8 mouse cellular contexts compared by ENCODE assay signal in genomic region chr1:92902786-92903185, GRCm38 (mm10). TPM values are rescaled to one million over a fixed set of nuclear protein-coding genes. Genes with fewer than 3 reads are reported as not detected.
DNase-seq lines count a peak whose midpoint lies in the region; ATAC-seq and TF ChIP-seq lines count a peak whose summit lies in the region.

Gene Ankmy1 (minus strand): TSS chr1:92902906.

- DNase-seq in MEL (ENCODE audit: low read depth, low spot score) = peak; percentile 39
- DNase-seq in adrenal gland, postnatal 10 days = peak; percentile 80
- DNase-seq in liver, embryonic 11.5 days (ENCODE audit: low spot score) = peak; percentile 55
- peak; percentile 80 for DNase-seq in midbrain, postnatal 0 days (ENCODE audit: low spot score)
- peak; percentile 71 for DNase-seq in testis, postnatal 10 days (ENCODE audit: low spot score)
- no peak for DNase-seq in cerebellum, adult 18-20 months

- no peak for TF ChIP-seq POLR2A in MEL (IDR thresholded peaks at IDR 0.05; ENCODE audit: control insufficient read depth in 1 of 2, insufficient read depth in 1 of 2, low read depth in 1 of 2, low read length in 2 of 2, poor library complexity in 1 of 2)

- TF ChIP-seq RAD21 in MEL (IDR thresholded peaks at IDR 0.05; ENCODE audit: low read depth, low read length) = no peak

- no peak within 1 kb of the TSS for H3K9ac ChIP-seq in MEL (ENCODE audit: control insufficient read depth, low read depth, low read length, poor library complexity, severe bottlenecking)
- peak within 1 kb of the TSS; percentile 23; the same call in 1 of the 2 replicates for H3K9ac ChIP-seq in kidney, embryonic 14.5 days (ENCODE audit: low read depth, low read length)
- H3K9ac ChIP-seq in liver, embryonic 11.5 days (ENCODE audit: low read depth, low read length) = no peak within 1 kb of the TSS
- H3K9ac ChIP-seq in midbrain, postnatal 0 days (replicated peaks; ENCODE audit: low read length, poor library complexity, severe bottlenecking) = no peak within 1 kb of the TSS

- peak; percentile 5; the same call in 1 of the 2 replicates for ATAC-seq in frontal cortex, adult (ENCODE audit: low TSS enrichment)
- ATAC-seq in kidney, embryonic 14.5 days (ENCODE audit: low FRiP score, low TSS enrichment) = peak; percentile 72
- no peak for ATAC-seq in liver, embryonic 11.5 days (replicated peaks; ENCODE audit: low FRiP score)
- peak; percentile 25; the same call in 1 of the 2 replicates for ATAC-seq in midbrain, postnatal 0 days (ENCODE audit: low FRiP score)

- H3K4me2 ChIP-seq in kidney, embryonic 14.5 days (replicated peaks; ENCODE audit: low read depth, low read length) = peak within 1 kb of the TSS; percentile 35
- peak within 1 kb of the TSS; percentile 51 for H3K4me2 ChIP-seq in liver, embryonic 11.5 days
- H3K4me2 ChIP-seq in midbrain, postnatal 0 days (ENCODE audit: low read depth, low read length, poor library complexity, severe bottlenecking) = peak within 1 kb of the TSS; percentile 43

- TF ChIP-seq EP300 in MEL (IDR thresholded peaks at IDR 0.05; ENCODE audit: low read depth in 1 of 2, low read length in 2 of 2) = no peak

- H3K36me3 ChIP-seq in MEL (ENCODE audit: control insufficient read depth in 1 of 2, insufficient read depth in 2 of 2, low read length in 2 of 2) = peaks cover 0 to 5% of the 10 kb centered on the region in 2 experiments; a peak in 2 of 4 replicates
- H3K36me3 ChIP-seq in kidney, embryonic 14.5 days (ENCODE audit: control insufficient read depth, insufficient read depth, low read length) = no peaks in the 10 kb centered on the region
- no peaks in the 10 kb centered on the region for H3K36me3 ChIP-seq in liver, embryonic 11.5 days (ENCODE audit: control insufficient read depth, insufficient read depth, low read length)
- no peaks in the 10 kb centered on the region for H3K36me3 ChIP-seq in midbrain, postnatal 0 days (ENCODE audit: insufficient read depth, low read length)

- H3K9me3 ChIP-seq in MEL (replicated peaks; ENCODE audit: insufficient read depth, low read length) = no peaks in the 10 kb centered on the region
- H3K9me3 ChIP-seq in kidney, embryonic 14.5 days (ENCODE audit: control insufficient read depth, low read length) = no peaks in the 10 kb centered on the region
- no peaks in the 10 kb centered on the region for H3K9me3 ChIP-seq in liver, embryonic 11.5 days (ENCODE audit: control insufficient read depth, low read length)
- H3K9me3 ChIP-seq in midbrain, postnatal 0 days (ENCODE audit: low read length) = no peaks in the 10 kb centered on the region

- H3K79me2 ChIP-seq in MEL (ENCODE audit: control insufficient read depth, insufficient read depth, low read length, poor library complexity) = peaks cover 5% of the 10 kb centered on the region; the same call in 1 of the 2 replicates

- no peak within 1 kb of the TSS for H3K4me3 ChIP-seq in MEL (ENCODE audit: control insufficient read depth in 1 of 2, insufficient read depth in 1 of 2, low read depth in 2 of 2, low read length in 2 of 2)
- peak within 1 kb of the TSS; percentile 24 for H3K4me3 ChIP-seq in kidney, embryonic 14.5 days (ENCODE audit: low read length)
- peak within 1 kb of the TSS; percentile 23; the same call in 1 of the 2 replicates for H3K4me3 ChIP-seq in liver, embryonic 11.5 days (ENCODE audit: low read depth, low read length)
- peak within 1 kb of the TSS; percentile 12; the same call in 1 of the 2 replicates for H3K4me3 ChIP-seq in midbrain, postnatal 0 days (ENCODE audit: low read depth, low read length)

- WGBS in kidney, embryonic 14.5 days = 2% methylated on average over 15 of the region's 15 CpGs
- 3% methylated on average over 15 of the region's 15 CpGs for WGBS in liver, embryonic 11.5 days
- WGBS in midbrain, postnatal 0 days = 1% methylated on average over 15 of the region's 15 CpGs

- TF ChIP-seq CTCF in MEL (IDR thresholded peaks at IDR 0.05 in 2 of 3, conservative IDR thresholded peaks at IDR 0.05 in 1 of 3; ENCODE audit: control insufficient read depth in 1 of 3, insufficient read depth in 1 of 3, low read depth in 2 of 3, low read length in 3 of 3, poor library complexity in 1 of 3, severe bottlenecking in 1 of 3) = no peak
- no peak for TF ChIP-seq CTCF in midbrain, postnatal 0 days (IDR thresholded peaks at IDR 0.05)

- H3K27me3 ChIP-seq in MEL (ENCODE audit: control insufficient read depth in 1 of 2, insufficient read depth in 2 of 2, low read length in 2 of 2) = peaks cover 14 to 16% of the 10 kb centered on the region in 2 experiments
- H3K27me3 ChIP-seq in kidney, embryonic 14.5 days (ENCODE audit: control insufficient read depth, insufficient read depth, low read length) = no peaks in the 10 kb centered on the region
- peaks cover 18% of the 10 kb centered on the region for H3K27me3 ChIP-seq in liver, embryonic 11.5 days (replicated peaks; ENCODE audit: control insufficient read depth, insufficient read depth, low read length)
- no peaks in the 10 kb centered on the region for H3K27me3 ChIP-seq in midbrain, postnatal 0 days (ENCODE audit: insufficient read depth, low read length)

- no peak within 1 kb of the TSS for H3K27ac ChIP-seq in MEL (ENCODE audit: control insufficient read depth, low read depth, low read length)
- no peak within 1 kb of the TSS for H3K27ac ChIP-seq in kidney, embryonic 14.5 days (ENCODE audit: low read depth, low read length)
- H3K27ac ChIP-seq in liver, embryonic 11.5 days (ENCODE audit: low read depth, low read length) = no peak within 1 kb of the TSS
- H3K27ac ChIP-seq in midbrain, postnatal 0 days (ENCODE audit: low read depth, low read length) = no peak within 1 kb of the TSS

- H3K4me1 ChIP-seq in MEL (ENCODE audit: control insufficient read depth in 1 of 2, insufficient read depth in 2 of 2, low read length in 2 of 2) = peaks cover 0 to 4% of the 10 kb centered on the region in 2 experiments; a peak in 2 of 4 replicates
- peaks cover 12% of the 10 kb centered on the region; the same call in 1 of the 2 replicates for H3K4me1 ChIP-seq in kidney, embryonic 14.5 days (ENCODE audit: control insufficient read depth, insufficient read depth, low read length)
- H3K4me1 ChIP-seq in liver, embryonic 11.5 days (replicated peaks; ENCODE audit: control insufficient read depth, insufficient read depth, low read length) = peaks cover 10% of the 10 kb centered on the region
- H3K4me1 ChIP-seq in midbrain, postnatal 0 days (ENCODE audit: insufficient read depth, low read length) = peaks cover 4% of the 10 kb centered on the region; the same call in 1 of the 2 replicates

TF ChIP-seq in MEL, 35 proteins besides CTCF, POLR2A, EP300 and RAD21:
- no peak for TF ChIP-seq ZC3H11A (IDR thresholded peaks at IDR 0.05; ENCODE audit: low read depth, low read length)
- no peak for TF ChIP-seq ZKSCAN1 (IDR thresholded peaks at IDR 0.05; ENCODE audit: low read depth, low read length)
- TF ChIP-seq GATA1 (IDR thresholded peaks at IDR 0.05; ENCODE audit: low read depth, low read length) = no peak
- TF ChIP-seq NELFE (IDR thresholded peaks at IDR 0.05; ENCODE audit: low read depth, low read length) = no peak
- no peak for TF ChIP-seq MXI1 (IDR thresholded peaks at IDR 0.05; ENCODE audit: low read depth, low read length)
- TF ChIP-seq UBTF (IDR thresholded peaks at IDR 0.05; ENCODE audit: borderline replicate concordance, insufficient read depth, low read depth, low read length) = no peak
- TF ChIP-seq ELF1 (IDR thresholded peaks at IDR 0.05; ENCODE audit: low read depth, low read length) = no peak
- no peak for TF ChIP-seq TCF12 (IDR thresholded peaks at IDR 0.05; ENCODE audit: low read depth, low read length)
- no peak for TF ChIP-seq KAT2A (conservative IDR thresholded peaks at IDR 0.05; ENCODE audit: low read depth, low read length)
- no peak for TF ChIP-seq ZNF384 (IDR thresholded peaks at IDR 0.05; ENCODE audit: low read depth, low read length)
- no peak for TF ChIP-seq SIN3A (IDR thresholded peaks at IDR 0.05; ENCODE audit: low read length)
- TF ChIP-seq HCFC1 (IDR thresholded peaks at IDR 0.05; ENCODE audit: low read depth, low read length) = no peak
- no peak for TF ChIP-seq MEF2A (IDR thresholded peaks at IDR 0.05; ENCODE audit: extremely low read depth, insufficient replicate concordance, low read depth, low read length, poor library complexity, severe bottlenecking)
- TF ChIP-seq NRF1 (IDR thresholded peaks at IDR 0.05; ENCODE audit: insufficient read depth, low read depth, low read length, poor library complexity, severe bottlenecking) = no peak

RNA-seq across cellular contexts. Expression of gene Ankmy1, which starts in this region (rescaled TPM):
- total RNA-seq in MEL (2012; rRNA removed) = 0.07 TPM in 1 of 2 replicates, not detected in the other
- under 1 TPM in 1 of 2 experiments, not detected in 1; 0.08 TPM for polyA plus RNA-seq in MEL (2012; ENCODE audit: insufficient read depth in 1 of 2, insufficient read length in 2 of 2, low read depth in 1 of 2, low replicate concordance in 2 of 2, missing spikeins in 1 of 2)
- under 1 TPM; 0.75 to 0.82 TPM for total RNA-seq in adrenal gland, postnatal 10 days (2021)
- polyA plus RNA-seq in kidney, embryonic 14.5 days (2014; fragmentation: Nextera tagmentation; extraction: Ambion mirVana) = 1.1 and 1.4 TPM in 2 replicates
- 0.16 and 0.25 TPM in 2 replicates for polyA plus RNA-seq in liver, embryonic 11.5 days (2014; fragmentation: Nextera tagmentation; extraction: Ambion mirVana)
- 0.28 TPM in 1 of 2 replicates, not detected in the other for total RNA-seq in midbrain, postnatal 0 days (2014; rRNA removed)
- 0.39 and 0.56 TPM in 2 replicates for polyA plus RNA-seq in midbrain, postnatal 0 days (2015; fragmentation: Nextera tagmentation; extraction: Ambion mirVana)

Comparison
In these comparisons a context has a peak if more than half of its experiments do, and no peak if none do; other contexts are left out.
1. Peak in DNase-seq in MEL; RNA of the gene not detected or under 1 TPM.
2. Peak in DNase-seq in adrenal gland, postnatal 10 days; RNA of the gene not detected or under 1 TPM.
3. Peak in DNase-seq, H3K4me3 ChIP-seq and H3K4me2 ChIP-seq in liver, embryonic 11.5 days; RNA of the gene not detected or under 1 TPM.
4. Peak in DNase-seq, ATAC-seq, H3K4me3 ChIP-seq and H3K4me2 ChIP-seq in midbrain, postnatal 0 days; RNA of the gene not detected or under 1 TPM.